Mouse (Mus musculus): ENCODE data around the gene Aldh1a3. TPM values are rescaled to one million over a fixed set of nuclear protein-coding genes. Genes with fewer than 3 reads are reported as not detected.

Aldh1a3 gene
- total RNA-seq, 2 experiments from 2014 or later: 11.4 to 12.4 TPM

- DNase-seq: no peak
Observed at GRCm38 (mm10) chr7:66370970-66371369, 56.3 kb downstream of the Aldh1a3 start.

GRCm38 (mm10) chr7:66369934-66370445, 57.3 kb downstream of the Aldh1a3 start:
- no peak for DNase-seq

GRCm38 (mm10) chr7:66369071-66369933, 58.0 kb downstream of the Aldh1a3 start:
- peak; percentile 9 for DNase-seq

GRCm38 (mm10) chr7:66365904-66366303, 61.4 kb downstream of the Aldh1a3 start, which contains the start of gene Gm10974:
Gm10974 (plus strand) TSS chr7:66365905.
- DNase-seq: no peak

GRCm38 (mm10) chr7:66365411-66365810, 61.9 kb downstream of the Aldh1a3 start:
- no peak for DNase-seq

- DNase-seq: no peak
Observed at GRCm38 (mm10) chr7:66364491-66364890, 62.8 kb downstream of the Aldh1a3 start.

GRCm38 (mm10) chr7:66359044-66359443, 68.3 kb downstream of the Aldh1a3 start:
- DNase-seq: no peak

GRCm38 (mm10) chr7:66358461-66358860, 68.9 kb downstream of the Aldh1a3 start:
- no peak for DNase-seq

GRCm38 (mm10) chr7:66355791-66356522, 71.4 kb downstream of the Aldh1a3 start:
- no peak for DNase-seq

GRCm38 (mm10) chr7:66354911-66355310, 72.4 kb downstream of the Aldh1a3 start:
- DNase-seq: no peak

GRCm38 (mm10) chr7:66351074-66351473, 76.2 kb downstream of the Aldh1a3 start:
- DNase-seq: no peak

- no peak for DNase-seq
Observed at GRCm38 (mm10) chr7:66349670-66350069, 77.6 kb downstream of the Aldh1a3 start.

- no peak for DNase-seq
Observed at GRCm38 (mm10) chr7:66348588-66348987, 78.7 kb downstream of the Aldh1a3 start.

- no peak for DNase-seq
Observed at GRCm38 (mm10) chr7:66346959-66347663, 80.2 kb downstream of the Aldh1a3 start.

- DNase-seq: no peak
Observed at GRCm38 (mm10) chr7:66343307-66343706, 84.0 kb downstream of the Aldh1a3 start.

GRCm38 (mm10) chr7:66342831-66343230, 84.5 kb downstream of the Aldh1a3 start:
- no peak for DNase-seq

GRCm38 (mm10) chr7:66342323-66342722, 85.0 kb downstream of the Aldh1a3 start:
- DNase-seq: peak; percentile 82

Small RNA genes within 50 kb of the gene (microRNA-seq; reads per million reads assigned to microRNA genes)
- gene Mir7057: not detected

Other genes with a start within 250 kb of the Aldh1a3 start
- gene Gm10974, start 61.6 kb downstream of the Aldh1a3 start, total RNA-seq (2021): not detected
- gene Lrrk1, start 39.2 kb downstream of the Aldh1a3 start, total RNA-seq (2021): 10 to 100 TPM; 12.4 to 16.4 TPM

Measured in adrenal gland, postnatal 10 days (tissue).